Mouse (Mus musculus) ES-Bruce4 (cell line): ENCODE results near the gene Smoc2.

Experiments
- CTCF ChIP-seq: IDR thresholded peaks from one replicate; pipeline ENCODE4 v1.8.1; 2011; ENCODE audit warnings: low read depth, low read length
- EP300 ChIP-seq: IDR thresholded peaks from 2 replicates; pipeline ENCODE4 v1.6.1; 2011; ENCODE audit warnings: low read depth, low read length; ENCODE audit not compliant: insufficient read depth
- POLR2A ChIP-seq: IDR thresholded peaks from one replicate; pipeline ENCODE4 v1.8.1; 2011; ENCODE audit warnings: low read length; ENCODE audit not compliant: insufficient read depth

GRCm38 (mm10) chr17:14361511-14361910 lies 82.2 kb downstream of the Smoc2 start:
- TF ChIP-seq CTCF = no peak
- TF ChIP-seq POLR2A = no peak
- no peak for TF ChIP-seq EP300
